8 mouse cellular contexts compared by ENCODE assay signal in the genomic region with DNA sequence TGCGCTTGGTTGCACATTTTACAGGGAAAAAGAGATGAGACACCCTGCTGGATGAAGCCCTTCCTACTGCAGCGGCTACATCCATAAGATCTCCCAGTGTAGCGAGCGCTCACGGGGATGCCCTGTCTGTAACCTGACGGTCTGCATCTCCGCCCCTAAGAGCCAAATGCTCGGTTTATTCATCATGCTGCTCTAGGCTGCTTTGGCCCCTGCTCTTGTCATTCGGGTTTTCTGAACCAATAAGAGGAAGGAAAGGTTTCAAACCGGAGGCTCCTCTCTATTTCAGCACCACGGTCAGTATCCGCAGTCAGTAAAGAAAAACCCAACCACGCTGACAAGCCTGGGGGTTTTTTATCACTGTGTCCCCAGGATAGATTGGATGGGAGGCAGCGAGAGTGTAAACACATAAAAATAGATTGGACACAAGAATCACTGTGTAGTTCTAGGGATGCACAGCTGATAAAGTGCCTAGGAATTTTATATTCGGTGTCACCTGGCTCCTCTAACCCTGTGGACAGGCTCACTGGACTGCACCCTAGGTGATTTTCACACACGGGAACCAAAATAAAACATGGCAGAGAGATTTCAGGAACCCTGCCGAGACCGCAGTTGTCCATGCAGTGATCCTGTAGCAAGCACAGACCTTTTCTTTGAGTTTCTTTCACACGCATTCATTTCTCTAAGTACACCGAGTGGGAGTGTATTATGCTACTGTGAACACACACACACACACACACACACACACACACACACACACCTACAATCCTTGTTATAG. TPM values are rescaled to one million over a fixed set of nuclear protein-coding genes. Genes with fewer than 3 reads are reported as not detected.
DNase-seq lines count a peak whose midpoint lies in the region; ATAC-seq and TF ChIP-seq lines count a peak whose summit lies in the region.

No protein-coding gene starts in this region.

- H3K9ac ChIP-seq in liver, embryonic 12.5 days: no peak overlapping the region
- 0 out of 2 replicates have a peak overlapping the region, but pooled peaks have one; percentile 7 for H3K9ac ChIP-seq in forebrain, embryonic 11.5 days (ENCODE audit: low read length)
- H3K9ac ChIP-seq in intestine, postnatal 0 days (ENCODE audit: low read depth, low read length): no peak overlapping the region
- H3K9ac ChIP-seq in stomach, embryonic 14.5 days (replicated peaks; ENCODE audit: low read depth, low read length): no peak overlapping the region

- H3K9me3 ChIP-seq in liver, embryonic 12.5 days (replicated peaks): no peaks in the 10 kb centered on the region
- H3K9me3 ChIP-seq in forebrain, embryonic 11.5 days (ENCODE audit: control insufficient read depth, low read length): no peaks in the 10 kb centered on the region
- H3K9me3 ChIP-seq in intestine, postnatal 0 days (ENCODE audit: control insufficient read depth): no peaks in the 10 kb centered on the region
- no peaks in the 10 kb centered on the region for H3K9me3 ChIP-seq in stomach, embryonic 14.5 days (ENCODE audit: control insufficient read depth, low read depth, low read length)

- H3K27me3 ChIP-seq in liver, embryonic 12.5 days (replicated peaks): peaks cover 19% of the 10 kb centered on the region
- no peaks in the 10 kb centered on the region for H3K27me3 ChIP-seq in forebrain, embryonic 11.5 days (ENCODE audit: control insufficient read depth, insufficient read depth, low read length)
- no peaks in the 10 kb centered on the region; the same call in 1 of the 2 replicates for H3K27me3 ChIP-seq in intestine, postnatal 0 days (replicated peaks; ENCODE audit: control insufficient read depth, insufficient read depth, low read length)
- H3K27me3 ChIP-seq in stomach, embryonic 14.5 days (ENCODE audit: control insufficient read depth, insufficient read depth, low read length): no peaks in the 10 kb centered on the region

- 11% methylated on average over 20 of the region's 20 CpGs for WGBS in liver, embryonic 12.5 days (ENCODE audit: insufficient replicate concordance)
- 7% methylated on average over 20 of the region's 20 CpGs for WGBS in forebrain, embryonic 11.5 days
- 9% methylated on average over 20 of the region's 20 CpGs for WGBS in intestine, postnatal 0 days
- WGBS in stomach, embryonic 14.5 days: 10% methylated on average over 20 of the region's 20 CpGs

- no peak overlapping the region for H3K27ac ChIP-seq in liver, embryonic 12.5 days
- no peak overlapping the region for H3K27ac ChIP-seq in forebrain, embryonic 11.5 days (ENCODE audit: low read depth, low read length)
- H3K27ac ChIP-seq in intestine, postnatal 0 days (ENCODE audit: low read depth, low read length): no peak overlapping the region
- no peak overlapping the region for H3K27ac ChIP-seq in stomach, embryonic 14.5 days (ENCODE audit: low read length)

- H3K4me1 ChIP-seq in liver, embryonic 12.5 days: peaks cover 10% of the 10 kb centered on the region; the same call in 1 of the 2 replicates
- peaks cover 3% of the 10 kb centered on the region; the same call in 1 of the 2 replicates for H3K4me1 ChIP-seq in forebrain, embryonic 11.5 days (replicated peaks; ENCODE audit: control insufficient read depth, insufficient read depth, low read length)
- H3K4me1 ChIP-seq in intestine, postnatal 0 days (replicated peaks; ENCODE audit: control insufficient read depth, insufficient read depth, low read length): peaks cover 6% of the 10 kb centered on the region; the same call in 1 of the 2 replicates
- peaks cover 9% of the 10 kb centered on the region; the same call in 1 of the 2 replicates for H3K4me1 ChIP-seq in stomach, embryonic 14.5 days (ENCODE audit: control insufficient read depth, insufficient read depth, low read length)

- H3K36me3 ChIP-seq in liver, embryonic 12.5 days: no peaks in the 10 kb centered on the region
- no peaks in the 10 kb centered on the region for H3K36me3 ChIP-seq in forebrain, embryonic 11.5 days (ENCODE audit: control insufficient read depth, insufficient read depth, low read length)
- H3K36me3 ChIP-seq in intestine, postnatal 0 days (ENCODE audit: control insufficient read depth, insufficient read depth): no peaks in the 10 kb centered on the region
- no peaks in the 10 kb centered on the region for H3K36me3 ChIP-seq in stomach, embryonic 14.5 days (ENCODE audit: control insufficient read depth, insufficient read depth, low read length)

- no peak overlapping the region for H3K4me3 ChIP-seq in liver, embryonic 12.5 days
- peak overlapping the region; percentile 34 for H3K4me3 ChIP-seq in forebrain, embryonic 11.5 days (ENCODE audit: low read depth, low read length)
- H3K4me3 ChIP-seq in intestine, postnatal 0 days (ENCODE audit: low read depth, low read length): peak overlapping the region; percentile 34; the same call in 1 of the 2 replicates
- 0 out of 2 replicates have a peak overlapping the region, but pooled peaks have one; percentile 25 for H3K4me3 ChIP-seq in stomach, embryonic 14.5 days (ENCODE audit: low read depth, low read length)

- no peak for ATAC-seq in liver, embryonic 12.5 days
- no peak; the same call in 1 of the 2 replicates for ATAC-seq in forebrain, embryonic 11.5 days (replicated peaks; ENCODE audit: low FRiP score)
- ATAC-seq in intestine, postnatal 0 days: no peak
- ATAC-seq in megakaryocyte, adult 5-6 weeks (ENCODE audit: poor library complexity, severe bottlenecking): 0 out of 2 replicates have a peak, but pooled peaks have one; percentile 20
- no peak for ATAC-seq in stomach, embryonic 14.5 days (ENCODE audit: insufficient number of reproducible peaks, insufficient read depth, low FRiP score, low read depth)

- no peak for DNase-seq in liver
- peak; percentile 93 for DNase-seq in brain, adult 2 months (ENCODE audit: low read depth, low spot score)
- peak; percentile 58 for DNase-seq in forebrain, embryonic 11.5 days (ENCODE audit: low spot score)
- no peak for DNase-seq in spleen, postnatal 10 days (ENCODE audit: low spot score in 2 of 2)

- H3K4me2 ChIP-seq in liver, embryonic 12.5 days: 0 out of 2 replicates have a peak overlapping the region, but pooled peaks have one; percentile 10
- H3K4me2 ChIP-seq in forebrain, embryonic 11.5 days (ENCODE audit: low read depth, low read length, severe bottlenecking): peak overlapping the region; percentile 62
- peak overlapping the region; percentile 44; the same call in 1 of the 2 replicates for H3K4me2 ChIP-seq in intestine, postnatal 0 days (replicated peaks; ENCODE audit: low read depth)
- H3K4me2 ChIP-seq in stomach, embryonic 14.5 days (replicated peaks; ENCODE audit: low read depth, low read length): 0 out of 2 replicates have a peak overlapping the region, but pooled peaks have one; percentile 2

- no peak for TF ChIP-seq CTCF in intestine, postnatal 0 days (IDR thresholded peaks at IDR 0.05; ENCODE audit: low read depth)

RNA-seq across cellular contexts. Expression of a gene that starts 1.3 kb away (rescaled TPM):
- 0.04 TPM in 1 of 2 replicates, not detected in the other for polyA plus RNA-seq in liver, embryonic 12.5 days (2016; fragmentation: Nextera tagmentation; extraction: Ambion mirVana)
- polyA plus RNA-seq in forebrain, embryonic 11.5 days (2014; fragmentation: Nextera tagmentation; extraction: Ambion mirVana): 0.47 and 0.69 TPM in 2 replicates
- polyA plus RNA-seq in intestine, postnatal 0 days (2015; fragmentation: Nextera tagmentation; extraction: Ambion mirVana): 7.5 and 9.6 TPM in 2 replicates
- total RNA-seq in megakaryocyte, adult 5-6 weeks (2015): 1.0 TPM in 1 of 2 replicates, not detected in the other
- total RNA-seq in megakaryocyte, adult 5-6 weeks (2017): 0.08 TPM in 1 of 2 replicates, not detected in the other
- 2.1 and 2.3 TPM in 2 replicates for polyA plus RNA-seq in stomach, embryonic 14.5 days (2014; fragmentation: Nextera tagmentation; extraction: Ambion mirVana)

Comparison
In these comparisons a context has a peak if more than half of its experiments do, and no peak if none do; other contexts are left out.
1. H3K4me2 ChIP-seq: peak in every context shown above with its lines; median percentile 62 in forebrain, embryonic 11.5 days; 44 in intestine, postnatal 0 days; 10 in liver, embryonic 12.5 days; 2 in stomach, embryonic 14.5 days.
2. DNase-seq: peak in brain, adult 2 months (single experiment) and forebrain, embryonic 11.5 days (single experiment); none in liver (single experiment) and spleen, postnatal 10 days (0 of 2).